Mouse (Mus musculus): ENCODE measurements around the gene Slc17a5.

- TF ChIP-seq CTCF (IDR thresholded peaks at IDR 0.05; ENCODE audit: low read depth, low read length) (peak; percentile 54), GATA2 (IDR thresholded peaks at IDR 0.05; ENCODE audit: borderline replicate concordance, low read depth, low read length) (no peak), TAL1 (conservative IDR thresholded peaks at IDR 0.05; ENCODE audit: low read depth, low read length) (no peak), GATA1 (IDR thresholded peaks at IDR 0.05; ENCODE audit: borderline replicate concordance, low read length) (no peak)
Observed at GRCm38 (mm10) chr9:78527301-78527761, 60.5 kb downstream of the Slc17a5 start.
